Mouse (Mus musculus) ZHBTc4 (cell line): Measurements from ENCODE around the gene Cdh13.
A peak's percentile ranks its signal among the peaks of the same experiment; 100 is the strongest.

Source experiments
- DNase-seq: peaks from one replicate; pipeline ENCODE4 v3.0.0-alpha.2; 2011; ENCODE audit warnings: low read depth, low spot score

Cdh13 gene

GRCm38 (mm10) chr8:118676233-118676632, 392.7 kb downstream of the Cdh13 start:
- no peak for DNase-seq

- peak; percentile 14 for DNase-seq
These were observed 395.8 kb downstream of the Cdh13 start for GRCm38 (mm10) chr8:118679347-118679746.

GRCm38 (mm10) chr8:118683386-118683785, 399.9 kb downstream of the Cdh13 start:
- no peak for DNase-seq

- peak; percentile 79 for DNase-seq
These were observed 402.3 kb downstream of the Cdh13 start for GRCm38 (mm10) chr8:118685863-118686262.

- DNase-seq: no peak
These were observed 406.3 kb downstream of the Cdh13 start for GRCm38 (mm10) chr8:118689849-118690248.

GRCm38 (mm10) chr8:118701312-118701880, 417.9 kb downstream of the Cdh13 start:
- peak; percentile 23 for DNase-seq

GRCm38 (mm10) chr8:118709366-118709765, 425.8 kb downstream of the Cdh13 start:
- no peak for DNase-seq

- no peak for DNase-seq
These were observed 428.1 kb downstream of the Cdh13 start for GRCm38 (mm10) chr8:118711631-118712030.

GRCm38 (mm10) chr8:118713111-118713510, 429.6 kb downstream of the Cdh13 start:
- DNase-seq: no peak

- no peak for DNase-seq
These were observed 430.1 kb downstream of the Cdh13 start for GRCm38 (mm10) chr8:118713596-118713995.

- no peak for DNase-seq
These were observed 439.4 kb downstream of the Cdh13 start for GRCm38 (mm10) chr8:118722896-118723295.

GRCm38 (mm10) chr8:118725651-118726050, 442.1 kb downstream of the Cdh13 start:
- DNase-seq: no peak

GRCm38 (mm10) chr8:118741781-118742180, 458.2 kb downstream of the Cdh13 start:
- peak; percentile 17 for DNase-seq

- peak; percentile 60 for DNase-seq
These were observed 461.5 kb downstream of the Cdh13 start for GRCm38 (mm10) chr8:118744991-118745390.

GRCm38 (mm10) chr8:118748041-118748604, 464.6 kb downstream of the Cdh13 start:
- no peak for DNase-seq

GRCm38 (mm10) chr8:118749191-118749590, 465.7 kb downstream of the Cdh13 start:
- no peak for DNase-seq

- DNase-seq: peak; percentile 55
These were observed 466.3 kb downstream of the Cdh13 start for GRCm38 (mm10) chr8:118749786-118750185.

GRCm38 (mm10) chr8:118753710-118754109, 470.2 kb downstream of the Cdh13 start:
- no peak for DNase-seq

- DNase-seq: no peak
These were observed 470.6 kb downstream of the Cdh13 start for GRCm38 (mm10) chr8:118754119-118754518.

- peak; percentile 76 for DNase-seq
These were observed 494.0 kb downstream of the Cdh13 start for GRCm38 (mm10) chr8:118777507-118777906.

GRCm38 (mm10) chr8:118778374-118778773, 494.8 kb downstream of the Cdh13 start:
- no peak for DNase-seq

- peak; percentile 18 for DNase-seq
These were observed 502.1 kb downstream of the Cdh13 start for GRCm38 (mm10) chr8:118785646-118786045.

GRCm38 (mm10) chr8:118789649-118790048, 506.1 kb downstream of the Cdh13 start:
- no peak for DNase-seq

GRCm38 (mm10) chr8:118794886-118795285, 511.4 kb downstream of the Cdh13 start:
- no peak for DNase-seq
